Mouse (Mus musculus) Muller cell, postnatal 12 days (primary cell): ENCODE measurements at regions not wholly inside any gene's neighbourhood (a gene's known extent, or its start where the extent isn't known, plus 50 kb on each side); places are given as distances from the start of the nearest gene placed in this dataset.
A peak's percentile ranks its signal among the peaks of the same experiment; 100 is the strongest.

Experiments used
- DNase-seq: peaks from one replicate; pipeline ENCODE4 v3.0.0-alpha.2; 2015; ENCODE audit errors: inconsistent ontology term

DNA sequence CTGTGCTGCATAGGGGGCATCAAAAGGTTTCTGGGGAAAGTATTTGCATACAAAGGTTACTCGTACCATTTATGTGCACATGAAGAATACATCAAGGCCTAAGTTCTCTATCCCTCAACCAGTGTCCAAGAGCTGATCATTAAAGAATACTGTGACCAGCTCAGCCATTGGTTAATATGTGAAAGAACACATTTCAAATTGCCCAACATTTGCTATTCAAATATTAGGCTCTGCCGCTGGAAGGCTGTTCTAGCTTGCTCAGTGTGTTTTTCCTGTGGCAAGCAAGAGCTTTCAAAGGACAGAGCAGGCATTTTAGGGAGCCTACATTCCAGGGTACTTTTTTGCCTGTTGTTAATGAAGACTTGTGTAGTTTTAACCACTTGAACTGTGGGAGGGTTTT lies 220.8 kb downstream of the Ahr start:
- no peak for DNase-seq

DNA sequence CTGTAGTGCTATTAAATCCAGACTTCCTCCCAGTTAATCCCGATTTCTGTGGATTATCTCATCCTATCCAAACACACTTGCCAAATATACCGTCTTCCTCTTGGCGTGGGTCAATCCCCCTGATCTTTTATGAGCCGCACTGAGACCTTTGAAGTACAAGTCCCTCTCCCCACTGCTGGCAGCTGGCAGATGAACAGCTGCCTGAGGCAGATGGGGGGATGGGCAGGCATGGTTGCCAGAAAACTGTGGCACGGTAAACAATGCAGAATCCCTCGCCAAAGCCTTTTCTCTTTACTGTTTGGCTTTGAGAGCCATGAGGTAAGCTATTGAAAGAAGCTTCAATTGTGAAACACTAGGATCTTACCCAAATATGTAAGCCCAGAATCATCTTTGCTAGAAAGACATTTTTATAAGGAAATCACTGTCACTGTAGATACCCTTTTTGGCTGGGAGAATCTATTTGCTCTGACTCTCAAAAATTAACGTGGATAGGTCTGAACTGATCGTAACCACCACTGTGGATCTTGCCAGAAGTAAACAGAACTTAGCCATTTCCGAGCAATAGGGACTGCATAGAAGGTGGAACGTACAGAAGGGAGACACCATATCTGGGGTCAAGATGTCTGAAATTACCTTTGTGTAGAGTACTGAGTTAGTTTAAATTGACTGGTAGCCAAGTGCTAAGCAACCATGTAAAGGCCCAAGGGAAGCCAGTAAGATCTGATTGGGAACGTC lies 221.5 kb downstream of the Ahr start:
- peak; percentile 29 for DNase-seq

- no peak for DNase-seq
Observed at GRCm38 (mm10) chr12:35308537-35308936, 226.3 kb downstream of the Ahr start.

DNA sequence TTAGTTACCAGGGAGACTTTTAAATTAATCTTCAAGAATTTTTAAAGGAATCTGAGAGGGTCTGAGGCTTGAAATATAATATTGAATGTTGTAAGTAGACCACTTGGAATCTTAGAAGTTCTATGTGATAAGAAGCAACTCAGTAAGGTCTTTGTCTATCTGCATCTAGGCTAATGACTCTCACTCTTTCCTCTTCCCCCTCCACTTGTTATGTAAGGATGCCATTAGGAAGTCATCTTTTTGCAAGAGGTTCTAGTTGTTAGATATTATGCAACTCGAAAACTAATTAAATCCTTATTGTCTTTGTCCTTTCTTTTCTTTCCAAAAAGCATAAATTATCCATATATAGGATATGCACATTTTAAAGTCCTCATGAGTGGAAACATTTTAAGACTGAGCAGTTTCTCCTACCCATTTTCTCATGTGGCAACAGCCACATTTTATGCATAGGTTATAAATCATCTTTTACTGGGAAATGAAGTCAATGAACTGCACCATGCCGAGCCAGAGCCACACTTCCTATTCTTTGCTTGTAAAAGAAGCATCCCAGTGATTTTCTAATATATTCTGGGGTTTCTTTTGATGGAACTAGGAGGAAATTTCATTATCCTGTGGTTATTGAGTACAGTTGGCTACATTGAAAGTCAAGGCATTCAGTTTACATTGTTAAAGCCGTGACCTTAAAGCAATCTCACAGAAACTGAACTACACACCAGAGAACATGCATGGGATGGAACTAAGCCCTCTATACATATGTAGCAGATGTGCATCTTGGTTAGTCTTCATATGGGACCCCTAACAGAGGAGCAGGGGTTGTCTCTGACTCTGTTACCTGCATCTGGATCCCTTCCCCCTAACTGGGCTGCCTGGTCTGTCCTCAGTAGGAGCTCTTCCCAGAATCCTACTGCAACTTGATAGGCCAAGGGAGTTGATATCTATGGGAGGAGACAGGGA lies 230.8 kb downstream of the Ahr start:
- no peak for DNase-seq

- no peak for DNase-seq
Observed at GRCm38 (mm10) chr12:35303188-35303587, 231.7 kb downstream of the Ahr start.

GRCm38 (mm10) chr12:35294668-35295067 lies 240.2 kb downstream of the Ahr start:
- peak; percentile 92 for DNase-seq

- peak; percentile 59 for DNase-seq
Observed at GRCm38 (mm10) chr12:35293566-35293965, 241.3 kb downstream of the Ahr start.

GRCm38 (mm10) chr12:35291941-35292341 lies 242.9 kb downstream of the Ahr start:
- DNase-seq, result peak; percentile 91

- DNase-seq, result peak; percentile 64
Observed at GRCm38 (mm10) chr12:35287974-35288373, 241.0 kb downstream of the Snx13 start.

DNA sequence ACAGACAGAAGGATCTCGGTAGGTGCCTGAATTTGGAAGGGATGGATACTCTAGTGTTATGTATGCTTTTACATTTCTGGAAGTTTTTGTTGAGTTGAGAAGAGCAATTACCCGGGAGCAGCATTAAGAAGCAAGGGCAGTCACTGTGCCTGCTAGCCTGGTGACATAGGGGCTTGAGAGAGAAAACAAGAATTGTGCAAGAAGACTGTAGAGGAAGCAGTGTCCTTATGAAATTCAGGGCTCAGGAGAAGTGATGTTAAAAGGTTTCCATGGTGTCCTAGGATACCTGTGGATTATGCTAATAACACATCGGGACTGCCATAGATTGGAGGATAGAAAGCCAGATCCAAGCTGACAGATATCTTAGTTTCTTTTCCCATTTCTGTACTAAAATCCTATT lies 240.6 kb downstream of the Snx13 start:
- no peak for DNase-seq

GRCm38 (mm10) chr12:35286974-35287553 lies 240.1 kb downstream of the Snx13 start:
- no peak for DNase-seq

- DNase-seq, result no peak
Observed at GRCm38 (mm10) chr12:35284345-35284744, 237.4 kb downstream of the Snx13 start.

DNA sequence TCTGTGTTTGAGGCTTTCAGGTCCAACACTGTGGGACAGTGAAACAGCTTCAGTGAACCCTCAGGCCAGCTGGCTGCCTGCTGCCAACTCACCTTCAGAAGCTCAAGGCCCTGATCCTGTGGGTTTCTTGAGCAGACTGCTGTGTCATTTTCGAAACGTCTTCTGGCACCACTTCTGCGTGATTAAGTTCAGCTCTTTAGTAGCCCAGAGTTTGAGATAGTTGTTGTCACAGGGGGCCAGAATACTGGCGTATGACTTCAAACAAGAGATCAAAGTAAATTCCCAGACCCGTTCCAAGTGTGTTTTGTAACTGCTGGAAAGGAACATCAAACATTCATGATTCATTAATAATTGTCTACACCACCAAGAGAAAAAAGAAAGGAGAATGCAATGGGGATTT lies 236.9 kb downstream of the Snx13 start:
- no peak for DNase-seq

DNA sequence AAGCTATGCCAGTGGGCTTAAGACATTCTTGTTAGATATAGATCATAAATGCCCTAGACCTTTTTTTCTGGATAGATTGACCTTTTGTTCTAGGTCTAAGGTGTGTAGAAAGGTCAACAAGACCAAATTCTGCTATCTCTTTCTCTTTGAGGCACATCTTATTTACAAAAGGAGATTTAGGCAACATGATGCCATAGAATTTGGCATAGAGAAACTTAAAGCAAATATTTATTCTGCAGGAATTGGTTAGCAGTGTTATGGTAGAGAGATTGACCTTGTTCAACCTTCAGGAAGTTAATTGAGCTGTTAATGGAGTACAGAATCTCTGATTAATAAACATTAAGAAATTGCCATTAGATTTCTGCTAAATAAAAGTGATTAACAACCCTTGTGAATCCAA lies 236.4 kb downstream of the Snx13 start:
- DNase-seq, result no peak

DNA sequence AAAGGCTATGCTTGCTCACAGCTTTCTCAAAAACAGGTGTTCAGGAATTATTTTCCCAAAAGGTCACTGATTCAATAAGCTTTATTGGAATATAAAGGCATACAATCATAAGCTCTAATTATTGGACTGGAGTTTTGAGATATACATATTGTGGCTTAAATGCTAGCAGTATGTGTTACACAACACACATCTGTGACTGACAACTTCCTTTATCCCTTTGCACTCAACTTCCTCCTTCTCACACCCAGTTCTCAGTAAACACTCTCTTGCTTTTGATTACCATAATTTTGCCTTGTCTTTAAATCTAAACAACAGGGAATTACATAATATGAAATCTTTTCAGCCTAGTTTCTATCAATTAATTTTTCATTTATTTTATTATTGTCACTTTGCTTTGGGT lies 222.5 kb downstream of the Snx13 start:
- no peak for DNase-seq

DNA sequence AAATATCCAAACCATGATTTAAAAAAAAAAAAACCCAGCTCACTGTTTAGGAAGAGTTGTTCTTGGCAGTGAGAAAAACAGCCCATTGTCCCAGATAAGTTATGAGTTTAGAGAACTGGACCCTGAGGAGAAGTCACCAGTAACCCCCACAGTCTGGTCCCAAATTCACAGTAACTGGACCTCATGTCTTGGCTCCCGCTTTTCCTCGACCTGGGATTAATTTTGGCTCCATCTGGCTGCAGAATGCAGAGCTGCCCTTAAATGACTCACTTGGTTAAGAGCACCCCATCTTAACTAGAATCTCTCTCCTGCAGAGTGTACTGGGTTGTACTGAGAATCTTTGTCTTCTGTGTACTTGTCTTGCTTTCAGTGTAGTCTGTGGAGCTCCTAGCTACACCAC lies 221.0 kb downstream of the Snx13 start:
- DNase-seq, result no peak

- peak; percentile 34 for DNase-seq
Observed at GRCm38 (mm10) chr12:35267023-35267654, 220.2 kb downstream of the Snx13 start.

DNA sequence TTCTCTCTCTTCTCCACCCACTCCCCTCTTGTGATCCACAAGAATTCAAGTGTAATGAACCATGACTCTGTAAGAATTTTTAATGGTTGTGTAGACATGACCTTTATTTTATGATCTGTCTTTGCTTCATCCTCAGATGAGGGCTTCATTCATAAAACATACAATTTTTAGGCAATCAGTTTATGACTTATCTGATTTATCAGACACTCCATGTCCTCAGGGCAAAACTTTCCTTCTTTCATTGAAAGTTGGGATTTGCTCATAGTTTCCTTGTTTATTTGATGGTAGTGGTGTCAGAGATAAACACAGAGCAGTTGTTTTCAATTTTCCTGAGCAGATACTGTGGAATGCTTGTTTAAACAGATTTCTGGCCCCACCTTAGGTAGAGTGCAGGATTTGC lies 212.8 kb downstream of the Snx13 start:
- DNase-seq, result peak; percentile 16

DNA sequence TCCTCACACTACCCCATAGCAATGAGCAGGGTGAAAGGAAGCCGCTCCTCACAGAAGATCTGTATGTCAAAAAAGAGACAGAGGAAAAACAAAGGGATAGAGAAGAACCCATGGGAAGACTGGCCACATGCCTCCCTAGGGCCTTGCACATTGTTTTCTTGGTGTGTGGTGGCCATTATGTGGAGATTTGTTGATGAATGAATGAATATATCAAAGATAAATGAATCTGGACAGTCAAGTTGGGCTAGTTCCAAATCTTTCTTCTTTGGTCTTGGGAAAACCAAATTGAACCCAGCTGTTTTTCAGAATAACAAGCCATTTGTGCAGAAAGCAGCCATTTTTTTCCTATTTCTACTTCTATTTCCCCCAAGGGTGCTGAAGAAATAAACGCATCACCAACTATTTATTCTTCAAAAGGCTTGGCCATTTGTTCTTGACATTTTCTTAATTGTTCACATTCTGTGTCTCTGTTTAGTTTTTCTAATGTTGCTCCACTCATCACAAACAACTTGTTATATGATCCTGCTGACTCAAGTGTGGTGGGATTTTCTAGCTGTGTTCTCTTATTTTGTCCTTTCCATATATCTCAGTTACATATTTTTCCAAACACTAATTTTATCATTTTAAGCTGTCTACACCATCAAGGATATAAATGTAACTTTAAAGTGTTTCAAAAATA lies 208.9 kb downstream of the Snx13 start:
- peak; percentile 75 for DNase-seq

DNA sequence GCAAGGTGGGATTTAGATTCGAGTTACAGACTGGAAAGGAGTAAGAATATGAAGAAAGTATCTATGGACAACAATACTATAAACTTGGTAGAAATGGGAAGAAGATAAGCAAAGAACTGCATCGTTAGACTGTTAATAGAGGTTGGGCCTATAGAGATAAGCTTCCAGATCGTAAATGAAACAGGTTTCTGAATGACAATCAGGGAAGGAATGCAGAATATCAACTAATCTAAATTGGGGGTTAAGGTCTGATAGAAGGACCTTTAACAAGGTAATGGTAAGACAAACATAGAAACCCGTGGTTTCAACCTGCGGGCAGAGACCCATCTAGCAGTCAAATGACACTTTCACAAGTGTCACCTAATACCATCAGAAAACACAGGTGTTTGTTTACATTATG lies 201.5 kb downstream of the Snx13 start:
- DNase-seq, result no peak

GRCm38 (mm10) chr12:35246226-35247014 lies 199.4 kb downstream of the Snx13 start:
- DNase-seq, result peak; percentile 62
